Mouse (Mus musculus) c-Kit-positive CD71-negative TER-119-negative erythroid progenitor cells, embryonic 14.5 days (primary cell): ENCODE results near the gene Wdr46.

Experiments
- DNase-seq: peaks from one replicate; pipeline ENCODE4 v3.0.0-alpha.2; 2013; ENCODE audit warnings: low read depth

Wdr46 gene

GRCm38 (mm10) chr17:33928251-33928947 lies 12.1 kb upstream of the Wdr46 start:
- DNase-seq, result no peak

GRCm38 (mm10) chr17:33929371-33930279 lies 10.8 kb upstream of the Wdr46 start, which contains the start of gene Rgl2:
Rgl2 (plus strand) TSS chr17:33929543.
- DNase-seq, result peak; percentile 89

- no peak for DNase-seq
Measured at GRCm38 (mm10) chr17:33930280-33931158, 9.9 kb upstream of the Wdr46 start.

GRCm38 (mm10) chr17:33931159-33931866 lies 9.1 kb upstream of the Wdr46 start:
- DNase-seq, result no peak

GRCm38 (mm10) chr17:33931947-33932346 lies 8.5 kb upstream of the Wdr46 start:
- no peak for DNase-seq

- DNase-seq, result no peak
Measured at GRCm38 (mm10) chr17:33932448-33932847, 8.0 kb upstream of the Wdr46 start.

GRCm38 (mm10) chr17:33932970-33933369 lies 7.5 kb upstream of the Wdr46 start:
- DNase-seq, result no peak

- no peak for DNase-seq
Measured at GRCm38 (mm10) chr17:33935422-33936055, 4.9 kb upstream of the Wdr46 start.

- DNase-seq, result no peak
Measured at GRCm38 (mm10) chr17:33936993-33937392, 3.5 kb upstream of the Wdr46 start.

- no peak for DNase-seq
Measured at GRCm38 (mm10) chr17:33938783-33939182, 1.7 kb upstream of the Wdr46 start.

GRCm38 (mm10) chr17:33940981-33941380 lies 521 bp downstream of the Wdr46 start:
- DNase-seq, result no peak

GRCm38 (mm10) chr17:33941381-33941780 lies 921 bp downstream of the Wdr46 start:
- DNase-seq, result no peak

- DNase-seq, result no peak
Measured at GRCm38 (mm10) chr17:33943454-33943853, 3.0 kb downstream of the Wdr46 start.

- no peak for DNase-seq
Measured at GRCm38 (mm10) chr17:33947430-33948089, 7.1 kb downstream of the Wdr46 start.

GRCm38 (mm10) chr17:33948090-33948904 lies 7.8 kb downstream of the Wdr46 start:
- no peak for DNase-seq

GRCm38 (mm10) chr17:33948905-33949537 lies 8.6 kb downstream of the Wdr46 start:
- DNase-seq, result no peak

- no peak for DNase-seq
Measured at GRCm38 (mm10) chr17:33950131-33950625, 9.7 kb downstream of the Wdr46 start.

GRCm38 (mm10) chr17:33951021-33951946 lies 10.8 kb downstream of the Wdr46 start, which contains the start of gene B3galt4:
B3galt4 (minus strand) TSS chr17:33951488.
- DNase-seq, result peak; percentile 84
